Mouse (Mus musculus): ENCODE data around the gene Ica1l.

GRCm38 (mm10) chr1:59997352-59997751 is 45.6 kb downstream of the Ica1l start:
- TF ChIP-seq EP300 (optimal IDR thresholded peaks at IDR 0.05) = no peak
- TF ChIP-seq CTCF (IDR thresholded peaks at IDR 0.05; ENCODE audit: low read depth) = no peak
